Mouse (Mus musculus) retina, embryonic 14.5 days (tissue): ENCODE measurements at regions not wholly inside any gene's neighbourhood (a gene's known extent, or its start where the extent isn't known, plus 50 kb on each side); places are given as distances from the start of the nearest gene placed in this dataset.

ENCODE experiments used
- DNase-seq: peaks from one replicate; pipeline ENCODE4 v3.0.0-alpha.2; 2015; ENCODE audit warnings: low spot score

- no peak for DNase-seq
These were observed 111.0 kb upstream of the Frmd6 start for GRCm38 (mm10) chr12:70714281-70714679.

- DNase-seq = no peak
These were observed 109.5 kb upstream of the Frmd6 start for GRCm38 (mm10) chr12:70715836-70716235.

GRCm38 (mm10) chr12:70718602-70719001 lies 106.7 kb upstream of the Frmd6 start:
- DNase-seq = no peak

- DNase-seq = no peak
These were observed 106.1 kb upstream of the Frmd6 start for GRCm38 (mm10) chr12:70719255-70719654.

- no peak for DNase-seq
These were observed 105.0 kb upstream of the Frmd6 start for GRCm38 (mm10) chr12:70720178-70720894.

- no peak for DNase-seq
These were observed 100.0 kb upstream of the Frmd6 start for GRCm38 (mm10) chr12:70725326-70725725.

GRCm38 (mm10) chr12:70727496-70728259 lies 97.6 kb upstream of the Frmd6 start:
- no peak for DNase-seq

- no peak for DNase-seq
These were observed 96.9 kb upstream of the Frmd6 start for GRCm38 (mm10) chr12:70728407-70728806.

- DNase-seq = no peak
These were observed 95.4 kb upstream of the Frmd6 start for GRCm38 (mm10) chr12:70729961-70730360.

GRCm38 (mm10) chr12:70731498-70731897 lies 93.8 kb upstream of the Frmd6 start:
- no peak for DNase-seq

GRCm38 (mm10) chr12:70732591-70732990 lies 92.7 kb upstream of the Frmd6 start:
- no peak for DNase-seq

- DNase-seq = no peak
These were observed 86.8 kb upstream of the Frmd6 start for GRCm38 (mm10) chr12:70738554-70738953.

- no peak for DNase-seq
These were observed 86.0 kb upstream of the Frmd6 start for GRCm38 (mm10) chr12:70739316-70739715.

GRCm38 (mm10) chr12:70739766-70740165 lies 85.5 kb upstream of the Frmd6 start:
- DNase-seq = no peak

- DNase-seq = no peak
These were observed 82.5 kb upstream of the Frmd6 start for GRCm38 (mm10) chr12:70742836-70743235.

GRCm38 (mm10) chr12:70745681-70746080 lies 79.6 kb upstream of the Frmd6 start:
- no peak for DNase-seq

GRCm38 (mm10) chr12:70749651-70750050 lies 75.7 kb upstream of the Frmd6 start:
- DNase-seq = no peak

- no peak for DNase-seq
These were observed 74.4 kb upstream of the Frmd6 start for GRCm38 (mm10) chr12:70750651-70751578.

- peak; percentile 12 for DNase-seq
These were observed 72.9 kb upstream of the Frmd6 start for GRCm38 (mm10) chr12:70752266-70752910.

GRCm38 (mm10) chr12:70752911-70753290 lies 72.4 kb upstream of the Frmd6 start:
- no peak for DNase-seq

- DNase-seq = no peak
These were observed 71.9 kb upstream of the Frmd6 start for GRCm38 (mm10) chr12:70753458-70753857.

GRCm38 (mm10) chr12:70758080-70758479 lies 67.2 kb upstream of the Frmd6 start:
- no peak for DNase-seq
